Mouse (Mus musculus) lung, embryonic 14.5 days (tissue): ENCODE data around the gene Gnai2. TPM values are rescaled to one million over a fixed set of nuclear protein-coding genes. Genes with fewer than 3 reads are reported as not detected.

Experiments used
- ATAC-seq: fragments of 200-750 bp; cut with Nextera tagmentation; 2 replicates; pipeline ENCODE4 v1.8.0; 2017; ENCODE audit warnings: mild to moderate bottlenecking, moderate TSS enrichment, moderate library complexity; ENCODE audit not compliant: insufficient read depth
- DNase-seq: peaks from one replicate; pipeline ENCODE4 v3.0.0-alpha.2; 2015
- H3K27ac ChIP-seq: fragments of 300-500 bp; sonication (generic); 2 replicates; pipeline ENCODE4 v1.5.1; 2014; ENCODE audit warnings: low read depth, mild to moderate bottlenecking, moderate library complexity
- H3K27me3 ChIP-seq: fragments of 300-500 bp; sonication (generic); 2 replicates; pipeline ENCODE4 v1.6.1; 2014; ENCODE audit warnings: low read length, control low read depth; ENCODE audit not compliant: insufficient read depth
- H3K36me3 ChIP-seq: fragments of 300-500 bp; sonication (generic); 2 replicates; pipeline ENCODE4 v1.6.1; 2014; ENCODE audit warnings: control low read depth; ENCODE audit not compliant: insufficient read depth
- H3K4me1 ChIP-seq: fragments of 300-500 bp; sonication (generic); 2 replicates; pipeline ENCODE4 v1.6.1; 2014; ENCODE audit warnings: antibody characterized with exemption, control low read depth; ENCODE audit not compliant: insufficient read depth
- H3K4me2 ChIP-seq: fragments of 300-500 bp; sonication (generic); 2 replicates; pipeline ENCODE4 v1.6.1; 2014; ENCODE audit warnings: mild to moderate bottlenecking
- H3K4me3 ChIP-seq: fragments of 300-500 bp; sonication (generic); 2 replicates; pipeline ENCODE4 v1.5.1; 2014; ENCODE audit warnings: low read depth, low read length
- H3K9ac ChIP-seq: fragments of 300-500 bp; sonication (generic); 2 replicates; pipeline ENCODE4 v1.6.1; 2014
- H3K9me3 ChIP-seq: fragments of 300-500 bp; sonication (generic); 2 replicates; pipeline ENCODE4 v1.6.1; 2016; ENCODE audit warnings: low read depth, low read length, control low read depth
- CTCF ChIP-seq: IDR thresholded peaks from 2 replicates; pipeline ENCODE4 v1.5.1; 2016; ENCODE audit warnings: antibody characterized with exemption, low read depth
- WGBS: fragments of 180-500 bp; shearing (Covaris S2); extraction: QIAGEN DNeasy Blood & Tissue Kit; methylation state at CpG from one replicate; pipeline ENCODE4 v1.1.7; 2014; 5-methylcytosine and 5-hydroxymethylcytosine counted together
- polyA plus RNA-seq: library from polyadenylated mRNA; unstranded; fragments of >200 nt; fragmentation: Nextera tagmentation; extraction: Ambion mirVana; gene quantifications from 2 replicates; pipeline ENCODE4 v1.2.1, GENCODE M21; 2014

The Gnai2 gene
- polyA plus RNA-seq, 1 experiment from 2014 or later, result 419 TPM

DNA sequence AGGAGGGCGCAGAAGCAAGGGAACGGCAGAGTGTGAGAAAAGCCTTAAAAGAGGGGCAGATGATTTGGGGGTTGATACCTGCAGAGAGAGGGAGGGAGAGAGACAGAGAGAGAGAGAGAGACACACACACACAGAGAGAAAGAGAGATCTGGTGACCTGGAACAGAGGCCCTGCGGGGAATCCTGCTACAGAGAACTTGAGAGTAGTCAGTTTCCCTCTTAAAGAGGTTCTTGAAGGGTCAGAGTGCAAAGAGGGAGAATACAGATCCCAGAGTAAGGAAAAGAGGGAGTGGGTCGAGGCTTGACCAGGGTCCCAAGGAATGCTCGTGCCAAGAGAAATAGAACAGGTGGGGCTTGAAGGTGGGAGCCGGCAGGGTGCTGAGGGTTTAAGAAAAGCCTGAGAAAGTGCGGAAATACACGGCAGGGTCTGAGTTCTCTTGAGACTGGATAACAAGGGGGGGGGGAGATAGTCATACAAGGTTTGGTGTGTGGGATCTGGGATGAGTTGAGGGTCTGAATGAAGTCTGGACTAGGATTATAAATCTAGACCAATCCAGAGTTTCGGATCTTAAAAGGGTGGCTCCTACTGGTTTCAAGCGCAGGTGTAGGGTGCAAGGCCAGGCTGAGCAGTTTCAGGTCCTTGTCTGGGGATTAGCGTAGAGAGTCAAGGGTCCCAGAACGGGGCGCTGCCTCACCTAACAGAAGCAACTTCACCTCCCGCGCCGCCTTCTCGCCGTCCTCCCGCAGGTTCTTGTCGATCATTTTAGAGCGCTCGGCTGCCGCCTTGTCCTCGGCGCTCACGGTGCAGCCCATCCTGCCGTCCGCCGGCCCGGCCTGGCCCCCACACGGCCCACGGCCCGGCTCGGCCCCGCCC, 525 bp downstream of the Gnai2 start:
- Histone ChIP-seq H3K4me1 (peaks cover 28% of the 10 kb centered on the region), H3K36me3 (0 out of 2 replicates have a peak, but pooled peaks cover 4% of the 10 kb centered on the region), H3K27me3 (no peaks in the 10 kb centered on the region), H3K4me3 (peak overlapping the region; percentile 85), H3K9me3 (no peaks in the 10 kb centered on the region), H3K4me2 (peak overlapping the region; percentile 99), H3K27ac (peak overlapping the region; percentile 93), H3K9ac (peak overlapping the region; percentile 90)
- peak; percentile 14; the same call in 1 of the 2 replicates for TF ChIP-seq CTCF
- no peak; the same call in 1 of the 2 replicates for ATAC-seq
- DNase-seq, result no peak
- 2% methylated on average over 35 of the region's 35 CpGs for WGBS

DNA sequence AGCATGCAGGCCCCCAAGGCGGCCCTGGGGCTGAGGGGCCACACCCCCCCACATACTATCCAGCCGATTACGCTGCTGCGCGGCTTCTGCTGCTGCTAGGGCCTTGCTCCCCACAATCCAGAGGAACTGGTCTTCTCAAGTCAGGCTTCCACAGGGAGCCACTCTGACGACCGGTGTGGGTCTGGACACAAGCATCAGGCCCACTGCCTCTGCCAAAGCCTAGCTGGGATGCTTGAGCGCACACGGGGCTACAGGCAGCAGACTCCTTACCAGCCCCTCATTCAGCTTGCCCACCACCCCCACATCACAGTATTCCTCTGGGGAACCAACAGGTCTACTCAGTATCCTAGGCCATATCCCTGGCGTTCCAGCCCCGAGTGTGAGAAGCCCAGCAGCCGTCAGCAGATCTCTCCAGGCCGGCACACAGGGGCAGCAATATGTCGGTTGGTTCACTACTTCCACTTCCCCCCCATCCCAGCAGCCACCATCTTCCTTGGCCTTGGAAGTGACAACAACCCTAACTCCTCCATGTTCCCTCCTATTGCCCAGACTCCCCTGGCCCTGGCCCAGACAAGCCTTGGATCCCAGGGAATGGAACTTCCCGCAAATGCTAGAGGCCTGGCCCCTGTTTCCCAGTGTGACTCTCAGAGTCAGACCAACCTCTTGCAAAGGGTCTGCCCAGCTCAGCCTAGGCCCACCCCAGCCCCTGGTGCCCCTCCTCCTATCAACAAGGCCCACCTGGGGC, 1.3 kb downstream of the Gnai2 start:
- peak; percentile 29 for DNase-seq
- WGBS, result 3% methylated on average over 15 of the region's 15 CpGs
- Histone ChIP-seq H3K36me3 (0 out of 2 replicates have a peak, but pooled peaks cover 9% of the 10 kb centered on the region), H3K27me3 (no peaks in the 10 kb centered on the region), H3K4me1 (peaks cover 35% of the 10 kb centered on the region), H3K4me2 (peak overlapping the region; percentile 99), H3K9me3 (no peaks in the 10 kb centered on the region), H3K9ac (peak overlapping the region; percentile 90), H3K4me3 (peak overlapping the region; percentile 85), H3K27ac (peak overlapping the region; percentile 93)
- TF ChIP-seq CTCF, result no peak
- peak; percentile 4; the same call in 1 of the 2 replicates for ATAC-seq

DNA sequence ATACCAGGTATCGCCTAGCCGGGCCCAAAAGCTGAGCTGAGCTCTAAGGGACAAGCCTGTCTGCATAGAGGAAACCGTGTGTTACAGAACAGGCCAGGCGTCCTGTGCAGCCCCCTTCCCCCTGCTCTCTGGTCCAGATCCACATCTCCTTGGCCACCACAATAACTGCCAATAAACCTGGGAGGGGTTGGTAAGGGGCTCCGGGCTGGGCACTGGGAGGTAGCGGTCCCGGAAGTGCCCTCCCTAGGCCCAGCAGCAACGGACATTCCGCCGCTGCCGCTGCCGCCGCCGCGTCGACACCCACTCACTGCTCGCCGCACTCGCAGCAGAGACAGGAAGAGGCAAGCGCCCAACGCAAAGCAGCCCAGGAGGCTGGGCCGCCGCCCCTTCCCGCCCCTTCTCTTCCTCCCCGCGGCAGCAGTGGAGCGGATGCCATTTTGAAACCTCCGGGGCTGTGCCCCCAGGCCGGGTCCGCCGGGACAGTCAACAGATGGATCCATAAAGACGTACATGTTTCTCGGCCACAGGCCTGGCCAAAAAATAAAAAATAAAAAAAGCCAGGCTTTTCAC, 2.0 kb downstream of the Gnai2 start:
- ATAC-seq (peak; percentile 38), DNase-seq (peak; percentile 91)
- peak overlapping the region; percentile 85 for H3K4me3 ChIP-seq
- no peaks in the 10 kb centered on the region for H3K27me3 ChIP-seq
- peak overlapping the region; percentile 93 for H3K27ac ChIP-seq
- H3K9me3 ChIP-seq, result no peaks in the 10 kb centered on the region
- TF ChIP-seq CTCF, result no peak
- H3K36me3 ChIP-seq, result peaks cover 13% of the 10 kb centered on the region; the same call in 1 of the 2 replicates
- H3K4me2 ChIP-seq, result peak overlapping the region; percentile 99
- peak overlapping the region; percentile 90 for H3K9ac ChIP-seq
- 2% methylated on average over 32 of the region's 33 CpGs for WGBS
- peaks cover 38% of the 10 kb centered on the region for H3K4me1 ChIP-seq

DNA sequence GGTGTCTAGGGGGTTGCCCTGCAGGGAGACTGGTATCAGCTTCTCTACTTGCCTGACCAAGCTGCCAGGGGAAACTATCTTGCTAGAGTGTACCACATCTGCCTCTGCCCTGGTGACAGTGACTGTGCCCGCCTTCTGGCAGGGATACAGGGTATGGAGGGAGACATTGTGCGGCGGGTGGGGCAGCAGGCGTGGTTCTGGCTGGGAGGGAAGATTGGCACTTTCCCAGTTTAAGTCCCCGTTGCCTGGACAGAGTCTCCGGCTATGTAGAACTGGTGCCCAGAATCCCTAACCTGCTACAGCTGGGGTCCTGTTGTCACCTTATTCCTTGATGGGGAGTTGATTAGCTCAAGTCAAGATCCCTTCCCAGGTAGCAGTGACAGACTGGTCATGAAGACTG, 2.7 kb downstream of the Gnai2 start:
- no peaks in the 10 kb centered on the region for H3K9me3 ChIP-seq
- DNase-seq, result no peak
- H3K4me3 ChIP-seq, result peak overlapping the region; percentile 85
- peaks cover 44% of the 10 kb centered on the region for H3K4me1 ChIP-seq
- no peaks in the 10 kb centered on the region for H3K27me3 ChIP-seq
- H3K27ac ChIP-seq, result peak overlapping the region; percentile 93
- H3K4me2 ChIP-seq, result peak overlapping the region; percentile 99
- 58% methylated on average over 6 of the region's 6 CpGs for WGBS
- no peak for ATAC-seq
- H3K36me3 ChIP-seq, result peaks cover 20% of the 10 kb centered on the region
- H3K9ac ChIP-seq, result peak overlapping the region; percentile 90
- no peak for TF ChIP-seq CTCF

DNA sequence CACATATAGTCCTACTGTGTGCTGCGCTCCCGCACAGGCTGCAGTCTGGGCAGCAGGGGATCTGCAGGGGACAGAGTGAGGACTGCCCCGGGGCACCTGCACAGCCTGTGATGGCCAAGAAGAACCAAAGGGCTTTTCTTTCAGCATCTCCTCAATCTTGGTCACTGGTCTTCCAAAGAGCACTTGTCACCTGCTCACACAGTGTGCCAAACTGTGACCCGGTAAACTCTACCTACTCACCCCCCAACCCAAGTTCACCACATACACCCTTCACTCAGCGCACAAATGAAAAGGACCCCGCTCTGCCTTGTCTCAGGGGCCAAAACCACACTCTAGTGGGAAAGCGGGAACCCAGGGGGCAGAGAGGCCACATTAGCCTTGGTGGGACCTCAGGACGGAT, 3.3 kb downstream of the Gnai2 start:
- peak overlapping the region; percentile 5; the same call in 1 of the 2 replicates for H3K9ac ChIP-seq
- no peak for ATAC-seq
- peak overlapping the region; percentile 93; the same call in 1 of the 2 replicates for H3K27ac ChIP-seq
- no peaks in the 10 kb centered on the region for H3K27me3 ChIP-seq
- peak overlapping the region; percentile 99 for H3K4me2 ChIP-seq
- TF ChIP-seq CTCF, result no peak
- no peaks in the 10 kb centered on the region for H3K9me3 ChIP-seq
- 90% methylated on average over 8 of the region's 8 CpGs for WGBS
- H3K36me3 ChIP-seq, result peaks cover 21% of the 10 kb centered on the region
- DNase-seq, result no peak
- H3K4me1 ChIP-seq, result peaks cover 50% of the 10 kb centered on the region
- H3K4me3 ChIP-seq, result no peak overlapping the region

DNA sequence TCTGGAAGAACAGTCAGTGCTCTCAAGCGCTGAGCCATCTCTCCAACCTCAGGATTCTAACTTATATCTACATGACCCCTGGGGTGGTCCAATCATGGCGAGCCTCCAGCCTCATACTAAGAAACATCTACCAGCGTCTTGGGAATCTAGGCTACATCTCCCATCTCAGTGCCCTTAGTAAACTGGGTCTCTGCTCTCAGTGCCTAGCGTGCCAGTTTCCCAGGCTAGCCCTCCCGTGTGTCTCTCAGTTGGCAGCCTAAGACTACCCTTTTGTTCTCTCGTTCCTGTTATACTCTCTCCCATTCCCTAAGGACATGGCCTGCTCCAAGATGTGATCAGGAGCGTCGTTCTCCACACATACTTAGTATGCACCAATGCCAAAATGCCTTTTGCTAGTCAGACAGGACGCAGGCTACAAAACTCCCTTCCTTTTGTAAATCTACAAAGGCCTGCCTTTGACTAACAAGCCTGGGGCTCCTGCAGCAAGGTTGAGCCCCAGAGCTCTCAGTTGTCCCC, 3.8 kb downstream of the Gnai2 start:
- Histone ChIP-seq H3K27me3 (no peaks in the 10 kb centered on the region), H3K4me1 (peaks cover 51% of the 10 kb centered on the region), H3K9ac (0 out of 2 replicates have a peak overlapping the region, but pooled peaks have one; percentile 5), H3K27ac (peak overlapping the region; percentile 93; the same call in 1 of the 2 replicates), H3K36me3 (peaks cover 21% of the 10 kb centered on the region), H3K4me3 (no peak overlapping the region), H3K4me2 (peak overlapping the region; percentile 99; the same call in 1 of the 2 replicates), H3K9me3 (no peaks in the 10 kb centered on the region)
- WGBS, result 70% methylated on average over 9 of the region's 9 CpGs
- DNase-seq (no peak), ATAC-seq (no peak)
- TF ChIP-seq CTCF, result no peak
